Mouse (Mus musculus): ENCODE measurements around the gene Qser1. TPM values are rescaled to one million over a fixed set of nuclear protein-coding genes. Genes with fewer than 3 reads are reported as not detected.

The Qser1 gene
- polyA plus RNA-seq, 1 experiment = 1.7 TPM

Other genes with a start within 250 kb of the Qser1 start
- 9.0 and 9.9 TPM in 2 replicates for gene Cstf3, start 226.2 kb downstream of the Qser1 start, polyA plus RNA-seq (2012; rRNA removed)
- 0.97 and 1.6 TPM in 2 replicates for gene Tcp11l1, start 104.6 kb downstream of the Qser1 start, polyA plus RNA-seq (2012; rRNA removed)
- gene Pin1rt1, start 100.4 kb downstream of the Qser1 start, polyA plus RNA-seq (2012; rRNA removed) = not detected in 2 replicates
- gene Depdc7, start 73.9 kb downstream of the Qser1 start, polyA plus RNA-seq (2012; rRNA removed) = 6.2 and 11.0 TPM in 2 replicates
- 0.29 and 0.56 TPM in 2 replicates for gene Prrg4, start 33.1 kb upstream of the Qser1 start, polyA plus RNA-seq (2012; rRNA removed)
- not detected in 2 replicates for gene Ccdc73, start 51.0 kb upstream of the Qser1 start, polyA plus RNA-seq (2012; rRNA removed)
- 32.2 and 32.8 TPM in 2 replicates for gene Eif3m, start 200.3 kb upstream of the Qser1 start, polyA plus RNA-seq (2012; rRNA removed)